Mouse (Mus musculus): ENCODE results near the gene Taar2. TPM values are rescaled to one million over a fixed set of nuclear protein-coding genes. Genes with fewer than 3 reads are reported as not detected.

Taar2 gene
- total RNA-seq (2015) = not detected in 2 replicates
- not detected in 2 replicates for total RNA-seq (2017)

DNA sequence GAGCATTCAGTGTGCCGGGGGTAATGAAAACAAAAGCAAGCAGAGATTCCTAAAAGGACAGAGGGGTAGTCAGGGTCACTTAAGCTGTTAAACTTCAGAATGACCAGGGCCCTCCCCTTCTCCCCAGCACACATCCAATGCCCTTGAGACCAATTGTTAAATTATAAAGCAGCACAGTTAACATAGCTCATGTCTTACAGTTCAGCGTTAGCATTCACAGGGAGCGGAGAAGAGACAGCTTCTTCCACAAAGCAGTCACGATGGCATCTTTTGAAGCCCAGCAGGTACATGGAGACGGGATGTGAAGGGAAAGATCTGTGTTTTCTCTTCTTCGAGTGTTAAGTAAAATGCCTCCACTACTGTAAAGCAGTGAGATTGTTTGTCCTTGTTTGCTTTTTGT, at the start of gene Taar2:
Taar2 (plus strand) TSS at position 261 of the 400 bp plus-strand sequence.
- ATAC-seq (replicated peaks; ENCODE audit: poor library complexity) = no peak

DNA sequence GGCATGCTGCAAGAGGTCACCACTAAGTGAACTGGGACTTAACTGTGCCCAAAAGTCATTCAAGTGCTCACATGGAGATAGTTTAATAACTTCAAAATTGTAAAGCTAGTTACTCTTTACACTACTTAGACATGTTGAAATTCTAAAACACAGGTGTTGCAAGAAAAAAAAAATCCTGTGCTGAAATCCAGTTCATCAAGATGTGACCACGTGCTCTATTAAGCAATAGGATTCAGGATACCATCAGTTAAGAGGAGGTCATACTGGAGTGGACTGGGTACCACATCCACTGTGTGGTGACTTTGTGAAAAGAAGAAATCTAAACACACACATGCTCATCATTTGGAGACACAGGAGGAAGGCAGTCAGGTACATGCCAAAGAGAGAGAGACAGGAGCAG, 45.4 kb upstream of the Taar2 start:
- no peak for ATAC-seq (replicated peaks; ENCODE audit: poor library complexity)

- no peak for ATAC-seq (replicated peaks; ENCODE audit: poor library complexity)
Measured at GRCm38 (mm10) chr10:23894601-23895349, 43.6 kb upstream of the Taar2 start, which contains the start of gene Vnn1. Gene Vnn1 (plus strand): TSS chr10:23894688.

GRCm38 (mm10) chr10:23895376-23895775, 43.0 kb upstream of the Taar2 start:
- no peak for ATAC-seq (replicated peaks; ENCODE audit: poor library complexity)

DNA sequence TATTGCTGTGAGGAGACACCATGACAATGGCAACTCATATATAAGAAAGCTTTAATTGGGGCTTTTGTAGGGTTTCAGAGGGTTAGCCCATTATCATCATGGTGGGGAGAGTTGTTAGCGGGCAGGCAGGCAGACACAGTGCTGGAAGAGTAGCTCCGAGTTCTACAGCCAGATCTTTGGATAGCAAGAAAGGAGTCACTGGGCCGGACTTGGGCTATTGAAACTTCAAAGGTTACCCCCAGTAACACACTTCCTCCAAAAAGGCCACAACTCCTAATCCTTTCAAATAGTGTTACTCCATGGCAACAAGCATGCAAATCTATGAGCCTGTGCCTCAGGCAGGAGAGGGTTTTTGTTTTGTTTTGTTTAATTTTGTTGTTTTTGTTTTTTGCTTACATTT, 37.3 kb upstream of the Taar2 start:
- no peak for ATAC-seq (replicated peaks; ENCODE audit: poor library complexity)

DNA sequence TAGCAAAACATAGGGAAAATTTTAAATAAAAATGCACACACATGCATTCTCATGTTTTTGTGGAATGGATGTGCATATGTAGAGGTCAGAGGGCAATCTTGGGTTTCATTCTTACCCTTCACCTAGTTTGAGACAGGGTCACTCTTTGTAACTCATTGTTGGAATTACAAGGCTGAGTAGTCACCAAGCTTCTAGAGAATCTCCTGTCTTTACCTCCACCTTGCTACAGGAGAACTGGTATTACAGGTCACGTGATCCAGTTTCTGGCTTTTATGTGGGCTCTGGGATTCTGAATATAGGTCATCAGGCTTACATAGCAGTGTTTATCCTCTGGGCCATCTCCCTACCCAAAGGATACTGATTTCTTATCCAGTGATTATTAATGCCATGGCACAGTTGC, 32.7 kb upstream of the Taar2 start:
- no peak for ATAC-seq (replicated peaks; ENCODE audit: poor library complexity)

DNA sequence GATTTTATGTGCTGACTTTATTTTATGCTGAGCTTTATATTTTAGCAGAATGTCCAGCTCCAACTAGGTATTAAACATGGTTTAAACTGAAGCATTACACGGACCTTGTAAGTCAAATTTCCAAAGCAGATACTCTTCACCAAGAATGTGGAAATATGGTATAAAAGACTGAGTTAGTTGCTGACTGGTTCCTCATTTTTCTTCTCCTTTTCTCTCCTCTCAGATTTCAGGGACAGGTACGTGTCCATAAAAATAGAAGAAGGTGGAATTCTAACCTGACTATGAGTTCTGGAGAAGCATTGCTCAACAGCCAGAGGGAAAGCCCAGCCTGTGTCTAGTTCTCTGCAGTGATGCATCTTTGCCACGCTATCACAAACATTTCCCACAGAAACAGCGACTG, 18.3 kb upstream of the Taar2 start, which contains the start of gene Taar1:
Taar1 (plus strand) TSS at position 301 of the 400 bp plus-strand sequence.
- ATAC-seq (replicated peaks; ENCODE audit: poor library complexity) = no peak

DNA sequence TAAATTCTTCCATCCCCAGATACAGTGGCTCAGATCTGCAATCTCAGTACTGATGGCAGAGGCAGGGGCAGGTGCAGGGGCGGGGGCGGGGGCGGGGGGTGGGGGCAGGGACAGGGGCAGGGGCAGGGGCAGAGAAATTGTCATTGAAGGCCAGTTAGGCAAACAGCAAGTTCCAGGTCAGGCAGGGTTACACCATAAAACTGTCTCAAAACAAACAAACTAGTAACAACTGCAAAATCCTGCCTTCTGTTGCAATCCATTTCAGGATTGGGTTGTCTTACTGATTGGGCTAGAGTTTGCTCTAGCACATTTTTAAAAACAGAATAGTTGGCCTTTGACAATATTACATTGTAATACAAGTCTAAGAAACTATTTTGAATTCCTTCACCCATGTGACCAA, 15.9 kb upstream of the Taar2 start:
- no peak for ATAC-seq (replicated peaks; ENCODE audit: poor library complexity)

GRCm38 (mm10) chr10:23923941-23924340, 14.4 kb upstream of the Taar2 start:
- ATAC-seq (replicated peaks; ENCODE audit: poor library complexity) = no peak

GRCm38 (mm10) chr10:23937613-23938012, 759 bp upstream of the Taar2 start:
- no peak for ATAC-seq (replicated peaks; ENCODE audit: poor library complexity)

DNA sequence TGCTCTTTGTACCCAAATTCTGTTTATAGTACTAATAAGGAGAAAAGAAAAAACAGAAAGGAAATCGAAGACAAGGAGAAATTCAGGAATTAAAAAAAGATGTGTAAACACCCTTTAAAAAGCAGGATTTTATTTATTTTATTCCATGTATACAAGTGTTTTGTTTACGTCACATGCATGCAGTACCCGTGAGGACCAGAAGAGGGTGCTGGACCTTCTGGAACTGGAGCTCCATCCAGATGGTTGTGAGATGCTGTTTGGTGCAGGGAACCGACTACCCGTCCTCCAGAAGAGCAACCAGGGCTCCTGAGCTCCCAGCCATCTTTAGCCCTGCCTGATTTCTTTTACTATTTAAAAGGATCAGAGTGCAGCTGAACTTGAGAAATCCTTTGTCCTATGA, 4.1 kb downstream of the Taar2 start:
- peak; percentile 72 for ATAC-seq (replicated peaks; ENCODE audit: poor library complexity)

DNA sequence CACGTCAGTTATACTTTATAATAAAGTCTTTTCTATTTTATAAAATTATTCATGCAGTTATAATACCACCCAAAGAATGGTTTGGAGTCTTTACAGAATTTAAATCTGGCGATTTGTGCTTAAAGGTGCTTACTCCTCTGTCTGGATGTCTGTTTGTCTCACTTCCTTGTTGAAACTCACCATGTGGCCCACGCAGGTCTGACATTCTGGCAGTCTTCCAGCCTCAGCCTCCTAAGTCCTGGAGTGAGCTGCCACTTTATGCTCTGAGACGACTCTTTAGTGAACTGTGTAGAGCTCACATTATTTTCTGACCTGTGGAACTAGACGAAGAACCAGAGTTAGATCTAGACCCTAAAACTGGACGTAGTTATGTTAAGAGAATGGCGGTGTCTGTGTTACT, 9.7 kb downstream of the Taar2 start:
- ATAC-seq (replicated peaks; ENCODE audit: poor library complexity) = 0 out of 2 replicates have a peak, but pooled peaks have one; percentile 44

DNA sequence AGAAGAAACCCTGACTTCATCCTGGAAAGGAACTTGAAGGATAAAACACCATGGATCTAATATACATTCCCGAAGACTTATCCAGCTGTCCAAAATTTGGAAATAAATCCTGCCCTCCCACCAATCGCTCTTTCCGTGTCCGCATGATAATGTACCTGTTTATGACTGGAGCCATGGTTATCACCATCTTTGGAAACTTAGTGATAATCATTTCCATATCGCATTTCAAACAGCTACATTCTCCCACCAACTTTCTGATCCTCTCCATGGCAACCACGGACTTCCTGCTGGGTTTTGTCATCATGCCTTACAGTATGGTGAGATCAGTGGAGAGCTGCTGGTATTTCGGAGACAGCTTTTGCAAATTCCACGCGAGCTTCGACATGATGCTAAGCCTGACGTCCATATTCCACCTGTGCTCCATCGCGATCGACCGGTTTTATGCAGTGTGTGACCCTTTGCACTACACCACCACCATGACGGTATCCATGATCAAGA, 11.2 kb downstream of the Taar2 start, which contains the start of gene Taar3:
Taar3 (plus strand) TSS at position 51 of the 498 bp plus-strand sequence.
- no peak for ATAC-seq (replicated peaks; ENCODE audit: poor library complexity)

DNA sequence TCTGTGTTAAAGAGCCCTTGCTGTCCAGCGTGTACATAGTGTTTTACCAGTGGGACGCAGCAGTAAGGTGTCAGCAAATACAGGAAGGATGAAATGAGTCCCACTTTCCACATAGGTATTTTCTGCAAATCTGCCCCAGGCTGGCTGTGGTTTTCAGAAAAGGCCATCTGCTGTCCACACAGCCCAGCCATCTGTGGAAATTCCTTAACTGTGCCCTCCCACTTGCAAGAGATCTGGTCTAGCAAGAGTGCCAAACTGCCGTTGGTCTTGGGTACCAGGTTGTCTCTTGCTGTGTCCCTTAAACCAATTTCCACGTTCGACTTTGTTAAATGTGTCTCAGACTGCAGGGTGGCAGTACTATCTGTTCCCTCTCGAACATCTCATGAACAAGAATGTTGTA, 13.3 kb downstream of the Taar2 start:
- no peak for ATAC-seq (replicated peaks; ENCODE audit: poor library complexity)

DNA sequence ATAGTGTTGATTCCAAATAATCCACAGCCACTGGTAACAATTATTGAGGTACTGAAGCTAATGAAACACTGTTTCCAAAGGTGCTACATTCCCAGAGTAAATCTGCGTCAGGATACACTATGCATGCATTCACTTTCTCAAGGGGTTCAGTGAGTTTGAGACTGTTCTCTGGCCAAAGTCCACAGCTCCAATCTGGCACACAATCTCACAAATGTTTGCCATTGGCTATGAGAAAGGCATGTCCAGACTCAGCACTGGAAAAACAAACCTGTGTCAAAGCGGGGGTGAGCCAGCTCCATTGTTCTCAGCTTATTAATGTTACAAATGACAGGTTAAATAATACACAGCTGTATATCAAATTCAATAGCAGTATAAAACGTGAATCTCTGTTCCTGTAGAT, 20.7 kb downstream of the Taar2 start:
- ATAC-seq (replicated peaks; ENCODE audit: poor library complexity) = no peak

DNA sequence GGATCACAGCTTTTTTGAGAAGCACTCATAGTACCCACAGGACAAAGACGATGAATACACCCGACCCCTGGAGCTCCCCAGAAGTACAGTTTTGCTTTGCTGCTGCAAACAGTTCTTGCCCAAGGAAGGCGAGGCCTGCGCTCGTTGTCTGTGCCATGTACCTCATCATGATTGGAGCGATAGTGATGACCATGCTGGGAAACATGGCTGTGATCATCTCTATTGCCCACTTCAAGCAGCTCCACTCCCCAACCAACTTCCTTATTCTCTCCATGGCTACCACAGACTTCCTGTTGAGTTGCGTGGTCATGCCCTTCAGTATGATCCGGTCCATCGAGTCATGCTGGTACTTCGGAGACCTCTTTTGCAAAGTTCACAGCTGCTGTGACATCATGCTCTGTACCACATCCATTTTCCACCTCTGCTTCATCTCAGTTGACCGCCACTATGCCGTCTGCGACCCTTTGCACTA, 22.1 kb downstream of the Taar2 start, which contains the start of gene Taar4:
Taar4 (plus strand) TSS at position 51 of the 472 bp plus-strand sequence.
- peak; percentile 87 for ATAC-seq (replicated peaks; ENCODE audit: poor library complexity)

GRCm38 (mm10) chr10:23963444-23963843, 25.1 kb downstream of the Taar2 start:
- ATAC-seq (replicated peaks; ENCODE audit: poor library complexity) = no peak

- peak; percentile 58 for ATAC-seq (replicated peaks; ENCODE audit: poor library complexity)
Measured at GRCm38 (mm10) chr10:23964921-23965610, 26.7 kb downstream of the Taar2 start.

- ATAC-seq (replicated peaks; ENCODE audit: poor library complexity) = no peak
Measured at GRCm38 (mm10) chr10:23970656-23971165, 32.3 kb downstream of the Taar2 start, which contains the start of gene Taar5. Gene Taar5 (plus strand): TSS chr10:23970706.

GRCm38 (mm10) chr10:23971256-23971655, 32.9 kb downstream of the Taar2 start:
- ATAC-seq (replicated peaks; ENCODE audit: poor library complexity) = no peak

- ATAC-seq (replicated peaks; ENCODE audit: poor library complexity) = no peak
Measured at GRCm38 (mm10) chr10:23977958-23978357, 39.6 kb downstream of the Taar2 start.

Measured in megakaryocyte progenitor cell, adult 5-6 weeks (primary cell).